Mouse (Mus musculus) brain, embryonic 14.5 days (tissue): ENCODE measurements at regions not wholly inside any gene's neighbourhood (a gene's known extent, or its start where the extent isn't known, plus 50 kb on each side); places are given as distances from the start of the nearest gene placed in this dataset.

Source experiments
- CTCF ChIP-seq: fragments of 200-500 bp; IDR thresholded peaks from 2 replicates; pipeline ENCODE4 v1.5.1; 2012; ENCODE audit warnings: inconsistent platforms, mild to moderate bottlenecking, moderate library complexity, borderline replicate concordance; ENCODE audit not compliant: insufficient read depth, insufficient read length; ENCODE audit errors: extremely low read depth
- POLR2A ChIP-seq: fragments of 200-500 bp; IDR thresholded peaks from 2 replicates; pipeline ENCODE4 v1.6.1; 2012; ENCODE audit warnings: mild to moderate bottlenecking, inconsistent platforms, borderline replicate concordance; ENCODE audit not compliant: poor library complexity, insufficient read depth, insufficient read length, severe bottlenecking; ENCODE audit errors: extremely low read depth

DNA sequence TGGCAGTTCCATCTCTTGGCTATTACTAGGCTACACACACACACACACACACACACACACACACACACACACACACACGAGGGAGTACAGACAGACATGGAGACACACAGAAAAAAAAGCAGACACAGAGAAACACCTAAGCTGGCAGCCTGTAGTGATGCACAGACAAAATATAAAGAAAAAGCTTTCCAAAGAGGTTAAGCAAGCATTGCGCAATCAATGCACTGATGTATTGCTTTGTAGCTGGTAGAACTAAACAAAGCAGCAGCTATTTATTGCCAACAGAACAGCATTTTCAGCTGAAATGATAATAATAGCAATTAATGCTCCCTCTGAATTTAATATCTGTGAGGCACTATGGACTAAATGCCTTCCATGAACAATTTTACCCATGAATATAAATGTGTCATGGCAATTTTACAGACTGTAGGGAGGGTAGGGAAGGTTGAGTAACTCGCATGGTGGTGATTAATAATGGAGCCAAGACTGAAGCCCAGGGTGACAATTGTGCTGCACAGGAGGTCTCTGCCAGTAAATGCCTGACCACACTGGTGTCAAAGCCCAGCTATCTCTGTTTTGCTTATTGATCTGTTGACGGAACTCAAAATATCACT, 271.7 kb downstream of the Gm11361 start:
- TF ChIP-seq CTCF (no peak), POLR2A (no peak)
